Mouse (Mus musculus): ENCODE measurements around the gene Hspa8. TPM values are rescaled to one million over a fixed set of nuclear protein-coding genes. Genes with fewer than 3 reads are reported as not detected.

Gene Hspa8
- total and polyA plus RNA-seq, 3 experiments: 418 to 5,439 (median 3,011) TPM

DNA sequence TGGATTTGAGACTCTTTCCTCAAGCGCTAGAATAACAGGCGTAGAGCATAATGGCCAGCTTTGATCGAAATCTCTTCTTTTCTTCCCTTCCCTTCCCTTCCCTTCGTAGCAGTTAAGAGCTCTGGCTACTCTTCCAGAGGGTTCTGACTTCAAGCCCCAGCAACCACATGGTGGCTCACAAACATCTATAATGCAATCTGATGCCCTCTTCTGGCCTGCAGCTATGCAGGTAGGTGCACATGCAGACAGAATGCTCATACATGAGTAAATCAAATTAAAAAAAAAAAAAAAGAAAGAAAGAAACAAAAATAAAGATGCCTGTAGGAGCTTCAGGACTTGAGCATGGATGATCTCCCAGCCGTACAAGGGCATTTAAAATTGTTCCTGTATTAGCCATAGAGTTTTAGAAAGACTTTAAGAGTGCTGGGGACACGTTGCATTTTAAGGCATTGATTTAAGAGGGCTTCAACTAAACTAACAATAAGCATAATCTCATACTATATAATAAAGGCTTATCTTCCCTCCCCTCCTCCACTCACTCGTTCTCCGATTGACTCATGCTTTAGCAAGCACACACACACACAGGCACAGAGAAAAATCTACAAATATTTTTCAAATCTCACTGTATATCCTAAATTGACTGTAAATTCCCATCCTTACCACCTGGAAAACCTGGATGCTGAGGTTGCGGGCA lies 35.8 kb upstream of the Hspa8 start:
- no peak overlapping the region for H3K27ac ChIP-seq (ENCODE audit: control insufficient read depth, low read depth, low read length)
- no peaks in the 10 kb centered on the region for H3K79me2 ChIP-seq (ENCODE audit: control insufficient read depth, insufficient read depth, low read length, poor library complexity)
- H3K9me3 ChIP-seq (replicated peaks; ENCODE audit: insufficient read depth, low read length): no peaks in the 10 kb centered on the region
- H3K27me3 ChIP-seq (ENCODE audit: control insufficient read depth in 1 of 2, insufficient read depth in 2 of 2, low read length in 2 of 2): no peaks in the 10 kb centered on the region; a peak in 1 of 4 replicates
- TF ChIP-seq HCFC1 (IDR thresholded peaks at IDR 0.05; ENCODE audit: low read depth, low read length) (no peak), MAZ (IDR thresholded peaks at IDR 0.05; ENCODE audit: low read depth, low read length) (no peak), ZMIZ1 (IDR thresholded peaks at IDR 0.05; ENCODE audit: low read depth, low read length) (no peak), GABPA (IDR thresholded peaks at IDR 0.05; ENCODE audit: low read depth, low read length) (no peak), MYC (IDR thresholded peaks at IDR 0.05; ENCODE audit: low read depth, low read length) (no peak), USF2 (IDR thresholded peaks at IDR 0.05; ENCODE audit: borderline replicate concordance in 1 of 2, insufficient read depth in 1 of 2, low read depth in 1 of 2, low read length in 2 of 2) (no peak), NELFE (IDR thresholded peaks at IDR 0.05; ENCODE audit: low read depth, low read length) (no peak), ELF1 (IDR thresholded peaks at IDR 0.05; ENCODE audit: low read depth, low read length) (no peak), POLR2AphosphoS5 (IDR thresholded peaks at IDR 0.05; ENCODE audit: borderline replicate concordance, low read depth, low read length) (no peak), E2F4 (IDR thresholded peaks at IDR 0.05; ENCODE audit: borderline replicate concordance, low read depth, low read length) (no peak), MXI1 (IDR thresholded peaks at IDR 0.05; ENCODE audit: low read depth, low read length) (no peak), USF1 (IDR thresholded peaks at IDR 0.05; ENCODE audit: low read depth, low read length) (no peak), UBTF (IDR thresholded peaks at IDR 0.05; ENCODE audit: borderline replicate concordance, insufficient read depth, low read depth, low read length) (no peak), BHLHE40 (IDR thresholded peaks at IDR 0.05; ENCODE audit: borderline replicate concordance, low read depth, low read length) (no peak)
- H3K9ac ChIP-seq (ENCODE audit: control insufficient read depth, low read depth, low read length, poor library complexity, severe bottlenecking): no peak overlapping the region
- DNase-seq (ENCODE audit: low read depth, low spot score): no peak
- H3K36me3 ChIP-seq (ENCODE audit: control insufficient read depth in 1 of 2, insufficient read depth in 2 of 2, low read length in 2 of 2): no peaks in the 10 kb centered on the region; a peak in 1 of 4 replicates
- H3K4me1 ChIP-seq (ENCODE audit: control insufficient read depth in 1 of 2, insufficient read depth in 2 of 2, low read length in 2 of 2): no peaks in the 10 kb centered on the region
- no peak overlapping the region for H3K4me3 ChIP-seq (ENCODE audit: control insufficient read depth in 1 of 2, insufficient read depth in 1 of 2, low read depth in 2 of 2, low read length in 2 of 2)

DNA sequence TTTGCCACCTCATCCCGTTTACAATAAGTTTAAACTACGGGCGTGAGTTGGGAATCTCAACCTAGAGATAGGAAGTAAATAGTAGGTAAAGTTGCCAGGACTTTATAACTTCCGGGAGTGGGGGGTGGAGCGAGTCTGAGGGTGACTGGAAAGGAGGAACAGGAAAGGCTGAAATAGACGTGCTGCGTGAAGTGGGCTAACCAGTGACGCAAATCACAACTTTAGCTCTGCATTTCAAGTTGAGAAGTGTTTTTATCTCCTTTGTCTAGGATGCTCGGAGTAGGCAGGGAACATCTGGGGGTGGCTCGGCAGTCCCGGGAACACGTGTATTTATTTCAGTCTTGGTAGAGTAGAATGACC lies 35.2 kb upstream of the Hspa8 start:
- no peak overlapping the region for H3K4me3 ChIP-seq (ENCODE audit: control insufficient read depth in 1 of 2, insufficient read depth in 1 of 2, low read depth in 2 of 2, low read length in 2 of 2)
- no peak overlapping the region for H3K27ac ChIP-seq (ENCODE audit: control insufficient read depth, low read depth, low read length)
- TF ChIP-seq ELF1 (IDR thresholded peaks at IDR 0.05; ENCODE audit: low read depth, low read length) (no peak), ZC3H11A (IDR thresholded peaks at IDR 0.05; ENCODE audit: low read depth, low read length) (no peak), RCOR1 (IDR thresholded peaks at IDR 0.05; ENCODE audit: low read depth, low read length) (no peak), USF2 (IDR thresholded peaks at IDR 0.05; ENCODE audit: borderline replicate concordance in 1 of 2, insufficient read depth in 1 of 2, low read depth in 1 of 2, low read length in 2 of 2) (no peak), NRF1 (IDR thresholded peaks at IDR 0.05; ENCODE audit: insufficient read depth, low read depth, low read length, poor library complexity, severe bottlenecking) (no peak), ZMIZ1 (IDR thresholded peaks at IDR 0.05; ENCODE audit: low read depth, low read length) (no peak), GABPA (IDR thresholded peaks at IDR 0.05; ENCODE audit: low read depth, low read length) (no peak), MAFK (IDR thresholded peaks at IDR 0.05; ENCODE audit: borderline replicate concordance, low read depth, low read length) (no peak), ETS1 (IDR thresholded peaks at IDR 0.05; ENCODE audit: low read depth, low read length) (no peak), POLR2A (IDR thresholded peaks at IDR 0.05; ENCODE audit: control insufficient read depth in 1 of 2, insufficient read depth in 1 of 2, low read depth in 1 of 2, low read length in 2 of 2, poor library complexity in 1 of 2) (no peak), USF1 (IDR thresholded peaks at IDR 0.05; ENCODE audit: low read depth, low read length) (no peak), UBTF (IDR thresholded peaks at IDR 0.05; ENCODE audit: borderline replicate concordance, insufficient read depth, low read depth, low read length) (no peak), HCFC1 (IDR thresholded peaks at IDR 0.05; ENCODE audit: low read depth, low read length) (no peak), CHD1 (IDR thresholded peaks at IDR 0.05; ENCODE audit: low read depth, low read length) (no peak), MXI1 (IDR thresholded peaks at IDR 0.05; ENCODE audit: low read depth, low read length) (no peak), GATA1 (IDR thresholded peaks at IDR 0.05; ENCODE audit: low read depth, low read length) (no peak), POLR2AphosphoS5 (IDR thresholded peaks at IDR 0.05; ENCODE audit: borderline replicate concordance, low read depth, low read length) (no peak), MYB (IDR thresholded peaks at IDR 0.05; ENCODE audit: low read depth, low read length) (no peak), RAD21 (IDR thresholded peaks at IDR 0.05; ENCODE audit: low read depth, low read length) (no peak)
- no peaks in the 10 kb centered on the region for H3K4me1 ChIP-seq (ENCODE audit: control insufficient read depth in 1 of 2, insufficient read depth in 2 of 2, low read length in 2 of 2)
- H3K9ac ChIP-seq (ENCODE audit: control insufficient read depth, low read depth, low read length, poor library complexity, severe bottlenecking): no peak overlapping the region
- H3K27me3 ChIP-seq (ENCODE audit: control insufficient read depth in 1 of 2, insufficient read depth in 2 of 2, low read length in 2 of 2): no peaks in the 10 kb centered on the region; a peak in 1 of 4 replicates
- no peak for DNase-seq (ENCODE audit: low read depth, low spot score)
- H3K79me2 ChIP-seq (ENCODE audit: control insufficient read depth, insufficient read depth, low read length, poor library complexity): no peaks in the 10 kb centered on the region
- H3K36me3 ChIP-seq (ENCODE audit: control insufficient read depth in 1 of 2, insufficient read depth in 2 of 2, low read length in 2 of 2): no peaks in the 10 kb centered on the region; a peak in 1 of 4 replicates
- H3K9me3 ChIP-seq (replicated peaks; ENCODE audit: insufficient read depth, low read length): no peaks in the 10 kb centered on the region
